Mouse (Mus musculus) CD4-positive helper T cell, adult 2 months (primary cell): ENCODE measurements around the gene Gltpd2.

Source experiments
- DNase-seq: peaks from one replicate; pipeline ENCODE4 v3.0.0-alpha.2; 2012; ENCODE audit warnings: low read depth, missing footprints, low spot score

The Gltpd2 gene

GRCm38 (mm10) chr11:70563470-70564275, 44.7 kb downstream of the Gltpd2 start:
- peak; percentile 70 for DNase-seq

GRCm38 (mm10) chr11:70564276-70564873, 45.4 kb downstream of the Gltpd2 start:
- DNase-seq, result no peak

- DNase-seq, result no peak
These were observed 47.6 kb downstream of the Gltpd2 start for GRCm38 (mm10) chr11:70566586-70566985.
